Comparison of ENCODE assay signal across 17 mouse cellular contexts in genomic region chr19:36323326-36323725, GRCm38 (mm10). TPM values are rescaled to one million over a fixed set of nuclear protein-coding genes. Genes with fewer than 3 reads are reported as not detected.
DNase-seq lines count a peak whose midpoint lies in the region; ATAC-seq and TF ChIP-seq lines count a peak whose summit lies in the region.
"Had no signal": no experiment of that assay in that cellular context is flagged by ENCODE, and none has a peak within 500 bp of the region (broad histone marks: within the 10 kb centered on the region; RNA-seq: fewer than 3 reads in every experiment).

No protein-coding gene starts in this region.

- DNase-seq in kidney, adult 2 months: peak; percentile 92
- DNase-seq in adipocyte (ENCODE audit: low spot score): peak; percentile 62
- peak; percentile 7 for DNase-seq in kidney, postnatal 0 days (ENCODE audit: low spot score)
- peak; percentile 77 for DNase-seq in yolk sac, embryonic 10.5 days (ENCODE audit: low spot score)
- DNase-seq in layer of hippocampus, adult 8-10 months (ENCODE audit: low spot score in 2 of 2): no peak
- DNase-seq: adrenal gland, adult 8-10 months; adrenal gland, postnatal 36 days; cerebellum, adult 2 months; cerebellum, postnatal 10 days; forebrain, postnatal 0 days; gastrocnemius, postnatal 14 days; heart, adult 2 months had no signal

- ATAC-seq in kidney, embryonic 16.5 days (ENCODE audit: low FRiP score, low TSS enrichment): no peak
- ATAC-seq in kidney, postnatal 0 days (replicated peaks; ENCODE audit: low FRiP score, low read depth): no peak
- ATAC-seq: forebrain, embryonic 13.5 days; forebrain, postnatal 0 days had no signal

- no peak overlapping the region for H3K4me2 ChIP-seq in kidney, embryonic 16.5 days (replicated peaks; ENCODE audit: low read depth, low read length)
- no peak overlapping the region for H3K4me2 ChIP-seq in kidney, postnatal 0 days (ENCODE audit: low read length)
- H3K4me2 ChIP-seq: forebrain, embryonic 13.5 days; heart, embryonic 12.5 days had no signal

- no peaks in the 10 kb centered on the region for H3K36me3 ChIP-seq in kidney, adult 2 months (ENCODE audit: control insufficient read depth, insufficient read depth, low read length)
- no peaks in the 10 kb centered on the region for H3K36me3 ChIP-seq in kidney, embryonic 16.5 days (ENCODE audit: insufficient read depth, low read length)
- no peaks in the 10 kb centered on the region for H3K36me3 ChIP-seq in kidney, postnatal 0 days (ENCODE audit: insufficient read depth, low read length)
- H3K36me3 ChIP-seq: embryonic facial prominence, embryonic 10.5 days; heart, embryonic 12.5 days; hindbrain, embryonic 10.5 days had no signal

- H3K9ac ChIP-seq in kidney, embryonic 16.5 days (replicated peaks; ENCODE audit: low read length): no peak overlapping the region
- H3K9ac ChIP-seq in kidney, postnatal 0 days (ENCODE audit: low read depth, low read length): no peak overlapping the region
- H3K9ac ChIP-seq: forebrain, embryonic 13.5 days; forebrain, postnatal 0 days; heart, embryonic 12.5 days had no signal

- H3K4me1 ChIP-seq in kidney, adult 2 months (ENCODE audit: control insufficient read depth, insufficient read depth, low read length): peaks cover 4% of the 10 kb centered on the region; the same call in 1 of the 2 replicates
- no peaks in the 10 kb centered on the region for H3K4me1 ChIP-seq in kidney, embryonic 16.5 days (ENCODE audit: insufficient read depth, low read length)
- H3K4me1 ChIP-seq in kidney, postnatal 0 days (replicated peaks; ENCODE audit: insufficient read depth, low read length): no peaks in the 10 kb centered on the region
- H3K4me1 ChIP-seq: embryonic facial prominence, embryonic 10.5 days; forebrain, embryonic 13.5 days; heart, embryonic 12.5 days; hindbrain, embryonic 10.5 days had no signal

- H3K27me3 ChIP-seq in kidney, adult 2 months (replicated peaks; ENCODE audit: control insufficient read depth, insufficient read depth, low read length): no peaks in the 10 kb centered on the region
- no peaks in the 10 kb centered on the region for H3K27me3 ChIP-seq in kidney, embryonic 16.5 days (ENCODE audit: insufficient read depth, low read length)
- H3K27me3 ChIP-seq in kidney, postnatal 0 days (ENCODE audit: insufficient read depth, low read length): no peaks in the 10 kb centered on the region
- H3K27me3 ChIP-seq: forebrain, embryonic 13.5 days; heart, embryonic 12.5 days had no signal

- H3K9me3 ChIP-seq in kidney, embryonic 16.5 days (ENCODE audit: low read length): no peaks in the 10 kb centered on the region
- H3K9me3 ChIP-seq in kidney, postnatal 0 days (replicated peaks; ENCODE audit: low read length): no peaks in the 10 kb centered on the region
- H3K9me3 ChIP-seq: embryonic facial prominence, embryonic 10.5 days; forebrain, embryonic 13.5 days; heart, embryonic 12.5 days; hindbrain, embryonic 10.5 days had no signal

- 49% methylated on average over 2 of the region's 2 CpGs for WGBS in kidney, adult 2 months
- 70% methylated on average over 2 of the region's 2 CpGs for WGBS in kidney, embryonic 16.5 days
- WGBS in kidney, postnatal 0 days: 65% methylated on average over 2 of the region's 2 CpGs

- no peak overlapping the region for H3K4me3 ChIP-seq in kidney, adult 2 months (ENCODE audit: insufficient read depth, low read depth, low read length)
- no peak overlapping the region for H3K4me3 ChIP-seq in kidney, embryonic 16.5 days (ENCODE audit: low read length)
- no peak overlapping the region for H3K4me3 ChIP-seq in kidney, postnatal 0 days (replicated peaks; ENCODE audit: low read depth, low read length)
- H3K4me3 ChIP-seq: embryonic facial prominence, embryonic 10.5 days; forebrain, embryonic 13.5 days; heart, adult 2 months; heart, embryonic 12.5 days; hindbrain, embryonic 10.5 days had no signal

- TF ChIP-seq CTCF in kidney, adult 2 months (conservative IDR thresholded peaks at IDR 0.05; ENCODE audit: insufficient read depth, insufficient read length, low read depth, low read length): no peak
- TF ChIP-seq CTCF in kidney, postnatal 0 days (IDR thresholded peaks at IDR 0.05; ENCODE audit: low read depth): no peak

- TF ChIP-seq POLR2A in kidney, adult 2 months (IDR thresholded peaks at IDR 0.05; ENCODE audit: low read depth, low read length): no peak

- no peak overlapping the region for H3K27ac ChIP-seq in kidney, adult 2 months (ENCODE audit: insufficient read depth, low read depth, low read length)
- H3K27ac ChIP-seq in kidney, embryonic 16.5 days (ENCODE audit: low read length): no peak overlapping the region
- H3K27ac ChIP-seq in kidney, postnatal 0 days: no peak overlapping the region
- H3K27ac ChIP-seq: embryonic facial prominence, embryonic 10.5 days; forebrain, embryonic 13.5 days; heart, adult 2 months; hindbrain, embryonic 10.5 days had no signal

RNA-seq across cellular contexts. Expression of gene Pcgf5, which starts 24.8 kb away (rescaled TPM):
- polyA plus RNA-seq in kidney, adult 2 months (2012; rRNA removed): 8.6 and 10.6 TPM in 2 replicates
- 6.9 and 9.2 TPM in 2 replicates for polyA plus RNA-seq in kidney, embryonic 16.5 days (2015; fragmentation: Nextera tagmentation; extraction: Ambion mirVana)
- polyA plus RNA-seq in kidney, postnatal 0 days (2015; fragmentation: Nextera tagmentation; extraction: Ambion mirVana): 12.5 and 14.0 TPM in 2 replicates
- total RNA-seq in layer of hippocampus, adult 8-10 months (2022): 10 to 100 TPM; 19.2 to 27.9 (median 20.9) TPM

Comparison
In these comparisons a context has a peak if more than half of its experiments do, and no peak if none do; other contexts are left out.
1. DNase-seq: peak in kidney, adult 2 months (single experiment), adipocyte (single experiment), kidney, postnatal 0 days (single experiment) and yolk sac, embryonic 10.5 days (single experiment); none in layer of hippocampus, adult 8-10 months (0 of 2).